Mouse (Mus musculus): Measurements from ENCODE around the gene Scaf11.

GRCm38 (mm10) chr15:96455595-96456214, 4.9 kb downstream of the Scaf11 start:
- TF ChIP-seq CTCF (IDR thresholded peaks at IDR 0.05; ENCODE audit: low read depth) (no peak), EP300 (IDR thresholded peaks at IDR 0.05; ENCODE audit: low read depth) (no peak)

All from liver, embryonic 14.5 days (tissue).